11 mouse cellular contexts compared by ENCODE assay signal in genomic region chr15:72200861-72201260, GRCm38 (mm10).
DNase-seq lines count a peak whose midpoint lies in the region; ATAC-seq lines count a peak whose summit lies in the region.
"Had no signal": no experiment of that assay in that cellular context is flagged by ENCODE, and none has a peak within 500 bp of the region (broad histone marks: within the 10 kb centered on the region; RNA-seq: fewer than 3 reads in every experiment).

No protein-coding gene starts in this region.

- no peak overlapping the region for H3K27ac ChIP-seq in forebrain, embryonic 14.5 days (ENCODE audit: low read depth, low read length)
- H3K27ac ChIP-seq in forebrain, embryonic 15.5 days (replicated peaks) = no peak overlapping the region
- H3K27ac ChIP-seq in limb, embryonic 11.5 days (replicated peaks; ENCODE audit: low read depth, low read length) = no peak overlapping the region
- H3K27ac ChIP-seq in liver, embryonic 11.5 days (ENCODE audit: low read depth, low read length) = no peak overlapping the region

- H3K36me3 ChIP-seq in forebrain, embryonic 14.5 days (ENCODE audit: control insufficient read depth, insufficient read depth, low read length) = no peaks in the 10 kb centered on the region
- no peaks in the 10 kb centered on the region for H3K36me3 ChIP-seq in forebrain, embryonic 15.5 days
- no peaks in the 10 kb centered on the region for H3K36me3 ChIP-seq in limb, embryonic 11.5 days (ENCODE audit: control insufficient read depth, insufficient read depth, low read length)
- no peaks in the 10 kb centered on the region for H3K36me3 ChIP-seq in liver, embryonic 11.5 days (ENCODE audit: control insufficient read depth, insufficient read depth, low read length)

- H3K4me2 ChIP-seq in forebrain, embryonic 14.5 days (ENCODE audit: low read length) = no peak overlapping the region
- H3K4me2 ChIP-seq in forebrain, embryonic 15.5 days (replicated peaks) = no peak overlapping the region
- no peak overlapping the region for H3K4me2 ChIP-seq in limb, embryonic 11.5 days (ENCODE audit: low read depth, severe bottlenecking)
- H3K4me2 ChIP-seq in liver, embryonic 11.5 days = no peak overlapping the region
- H3K4me2 ChIP-seq: heart, embryonic 11.5 days had no signal

- no peak overlapping the region for H3K4me3 ChIP-seq in forebrain, embryonic 14.5 days (ENCODE audit: low read depth, low read length)
- H3K4me3 ChIP-seq in forebrain, embryonic 15.5 days = no peak overlapping the region
- H3K4me3 ChIP-seq in limb, embryonic 11.5 days (ENCODE audit: low read depth, low read length) = no peak overlapping the region
- no peak overlapping the region for H3K4me3 ChIP-seq in liver, embryonic 11.5 days (ENCODE audit: low read depth, low read length)

- peak; percentile 41 for DNase-seq in forebrain, embryonic 14.5 days (ENCODE audit: low spot score)
- DNase-seq in lung, postnatal 10 days = peak; percentile 9
- no peak for DNase-seq in lung, postnatal 4 days
- DNase-seq in adipocyte (ENCODE audit: low spot score) = peak; percentile 46
- peak; percentile 64 for DNase-seq in limb, embryonic 11.5 days (ENCODE audit: low spot score)
- no peak for DNase-seq in liver, embryonic 11.5 days (ENCODE audit: low spot score)
- DNase-seq: cerebellum, postnatal 10 days had no signal

- H3K4me1 ChIP-seq in forebrain, embryonic 14.5 days (ENCODE audit: control insufficient read depth, insufficient read depth, low read length) = no peaks in the 10 kb centered on the region
- H3K4me1 ChIP-seq in forebrain, embryonic 15.5 days = peaks cover 6% of the 10 kb centered on the region; the same call in 1 of the 2 replicates
- no peaks in the 10 kb centered on the region for H3K4me1 ChIP-seq in limb, embryonic 11.5 days (ENCODE audit: control insufficient read depth, insufficient read depth, low read length)
- no peaks in the 10 kb centered on the region for H3K4me1 ChIP-seq in liver, embryonic 11.5 days (replicated peaks; ENCODE audit: control insufficient read depth, insufficient read depth, low read length)

- H3K27me3 ChIP-seq in forebrain, embryonic 14.5 days (replicated peaks; ENCODE audit: control insufficient read depth, insufficient read depth, low read length) = no peaks in the 10 kb centered on the region
- H3K27me3 ChIP-seq in forebrain, embryonic 15.5 days = no peaks in the 10 kb centered on the region
- no peaks in the 10 kb centered on the region for H3K27me3 ChIP-seq in limb, embryonic 11.5 days (ENCODE audit: control insufficient read depth, insufficient read depth, low read length)
- H3K27me3 ChIP-seq in liver, embryonic 11.5 days (replicated peaks; ENCODE audit: control insufficient read depth, insufficient read depth, low read length) = no peaks in the 10 kb centered on the region

- 11% methylated on average over 3 of the region's 3 CpGs for WGBS in forebrain, embryonic 14.5 days
- WGBS in forebrain, embryonic 15.5 days = 17% methylated on average over 3 of the region's 3 CpGs
- WGBS in limb, embryonic 11.5 days = 37% methylated on average over 3 of the region's 3 CpGs
- WGBS in liver, embryonic 11.5 days = 42% methylated on average over 3 of the region's 3 CpGs

- no peak for ATAC-seq in forebrain, embryonic 14.5 days
- ATAC-seq in forebrain, embryonic 15.5 days (replicated peaks) = no peak
- no peak for ATAC-seq in limb, embryonic 11.5 days (ENCODE audit: insufficient number of reproducible peaks, low FRiP score, low TSS enrichment, low read depth)
- ATAC-seq in liver, embryonic 11.5 days (replicated peaks; ENCODE audit: low FRiP score) = no peak
- ATAC-seq in megakaryocyte progenitor cell, adult 5-6 weeks (replicated peaks; ENCODE audit: poor library complexity) = no peak
- ATAC-seq: forebrain, embryonic 16.5 days had no signal

- H3K9me3 ChIP-seq in forebrain, embryonic 14.5 days (replicated peaks; ENCODE audit: control insufficient read depth, low read length) = no peaks in the 10 kb centered on the region
- H3K9me3 ChIP-seq in forebrain, embryonic 15.5 days = no peaks in the 10 kb centered on the region
- H3K9me3 ChIP-seq in limb, embryonic 11.5 days (ENCODE audit: control insufficient read depth, low read length) = no peaks in the 10 kb centered on the region
- no peaks in the 10 kb centered on the region for H3K9me3 ChIP-seq in liver, embryonic 11.5 days (ENCODE audit: control insufficient read depth, low read length)

- no peak overlapping the region for H3K9ac ChIP-seq in forebrain, embryonic 14.5 days (ENCODE audit: low read length)
- H3K9ac ChIP-seq in forebrain, embryonic 15.5 days (replicated peaks) = no peak overlapping the region
- no peak overlapping the region for H3K9ac ChIP-seq in limb, embryonic 11.5 days (ENCODE audit: low read length)
- no peak overlapping the region for H3K9ac ChIP-seq in liver, embryonic 11.5 days (ENCODE audit: low read depth, low read length)

Comparison
In these comparisons a context has a peak if more than half of its experiments do, and no peak if none do; other contexts are left out.
1. DNase-seq: peak in forebrain, embryonic 14.5 days (single experiment), lung, postnatal 10 days (single experiment), adipocyte (single experiment) and limb, embryonic 11.5 days (single experiment); none in lung, postnatal 4 days (0 of 2) and liver, embryonic 11.5 days (single experiment).